Mouse (Mus musculus): ENCODE data around the gene Agpat3.

DNA sequence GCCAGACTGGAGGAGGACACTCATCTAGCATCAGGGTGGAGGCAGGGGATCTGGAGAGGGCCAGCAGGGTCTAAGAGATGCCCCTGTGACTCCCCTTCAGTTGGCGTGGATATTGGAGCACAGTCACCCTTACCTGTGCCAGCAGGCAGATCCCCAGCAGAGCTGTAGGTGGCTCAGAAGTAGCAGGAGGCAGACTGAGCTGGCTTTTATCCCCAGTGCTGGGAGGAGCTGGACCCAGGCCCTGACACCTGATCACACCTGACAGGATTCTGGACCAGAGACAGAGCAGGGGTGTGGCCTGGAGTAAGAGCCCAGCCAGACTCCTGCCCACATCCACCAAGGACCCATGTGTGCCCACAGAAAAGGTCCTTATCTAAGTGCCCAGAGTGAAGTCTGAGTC lies 31.8 kb downstream of the Agpat3 start:
- no peak for TF ChIP-seq POLR2A (IDR thresholded peaks at IDR 0.05; ENCODE audit: low read depth, low read length)
- TF ChIP-seq CTCF (IDR thresholded peaks at IDR 0.05; ENCODE audit: borderline replicate concordance, insufficient read depth, low read length), result no peak
